Mouse (Mus musculus) MEL (cell line): ENCODE data around the gene Olfr1344. TPM values are rescaled to one million over a fixed set of nuclear protein-coding genes. Genes with fewer than 3 reads are reported as not detected.

Experiments used
- DNase-seq: peaks from one replicate; pipeline ENCODE4 v3.0.0; 2011; ENCODE audit warnings: low read depth, low spot score
- H3K27ac ChIP-seq: 2 replicates; pipeline ENCODE4 v1.5.1; 2012; ENCODE audit warnings: low read depth, mild to moderate bottlenecking, control low read depth, low read length, moderate library complexity; ENCODE audit not compliant: control insufficient read depth
- H3K27me3 ChIP-seq, 2 experiments: fragments of 150-350 bp in 1 of 2; sonication (generic) in 1 of 2; 2 replicates each; pipeline ENCODE4 v1.6.1; 2012; ENCODE audit warnings: low read length in 2 of 2, mild to moderate bottlenecking in 2 of 2, improper control_type of control experiment in 1 of 2, moderate library complexity in 1 of 2; ENCODE audit not compliant: insufficient read depth in 2 of 2, control insufficient read depth in 1 of 2
- H3K36me3 ChIP-seq, 2 experiments: 2 replicates each; pipeline ENCODE4 v1.6.1; 2012 to 2014; ENCODE audit warnings: low read length in 2 of 2, improper control_type of control experiment in 1 of 2, inconsistent platforms in 1 of 2, mild to moderate bottlenecking in 1 of 2; ENCODE audit not compliant: insufficient read depth in 2 of 2, control insufficient read depth in 1 of 2
- H3K4me1 ChIP-seq, 2 experiments: fragments of 150-350 bp in 1 of 2; sonication (generic) in 1 of 2; 2 replicates each; pipeline ENCODE4 v1.6.1; 2012; ENCODE audit warnings: low read length in 2 of 2, improper control_type of control experiment in 1 of 2, mild to moderate bottlenecking in 1 of 2; ENCODE audit not compliant: insufficient read depth in 2 of 2, control insufficient read depth in 1 of 2
- H3K4me3 ChIP-seq, 2 experiments: fragments of 150-350 bp in 1 of 2; sonication (generic) in 1 of 2; 2 replicates each; pipeline ENCODE4 v1.5.1; 2012; ENCODE audit warnings: low read depth in 2 of 2, low read length in 2 of 2, mild to moderate bottlenecking in 2 of 2, moderate library complexity in 2 of 2, control low read depth in 1 of 2, improper control_type of control experiment in 1 of 2; ENCODE audit not compliant: control insufficient read depth in 1 of 2, insufficient read depth in 1 of 2
- H3K79me2 ChIP-seq: 2 replicates; pipeline ENCODE4 v1.6.1; 2012; ENCODE audit warnings: mild to moderate bottlenecking, low read length, moderate library complexity; ENCODE audit not compliant: control insufficient read depth, poor library complexity, insufficient read depth
- H3K9ac ChIP-seq: 2 replicates; pipeline ENCODE4 v1.6.1; 2012; ENCODE audit warnings: low read depth, mild to moderate bottlenecking, control low read depth, low read length, moderate library complexity; ENCODE audit not compliant: control insufficient read depth, poor library complexity, severe bottlenecking
- H3K9me3 ChIP-seq: fragments of 150-350 bp; sonication (generic); replicated peaks from 2 replicates; pipeline ENCODE4 v1.6.1; 2012; ENCODE audit warnings: mild to moderate bottlenecking, low read length, improper control_type of control experiment, moderate library complexity; ENCODE audit not compliant: insufficient read depth
- CHD2 ChIP-seq: IDR thresholded peaks from 2 replicates; pipeline ENCODE4 v1.6.1; 2011; ENCODE audit warnings: low read length, improper control_type of control experiment
- CTCF ChIP-seq, 3 experiments: IDR thresholded peaks in 2 of 3; conservative IDR thresholded peaks in 1 of 3; 2 replicates each; pipeline ENCODE4 v1.5.1; 2011 to 2012; ENCODE audit warnings: low read length in 3 of 3, low read depth in 2 of 3, mild to moderate bottlenecking in 2 of 3, improper control_type of control experiment in 1 of 3, inconsistent platforms in 1 of 3, mixed read lengths in 1 of 3, moderate library complexity in 1 of 3; ENCODE audit not compliant: control insufficient read depth in 1 of 3, insufficient read depth in 1 of 3, poor library complexity in 1 of 3, severe bottlenecking in 1 of 3
- ETS1 ChIP-seq: IDR thresholded peaks from 2 replicates; pipeline ENCODE4 v1.6.1; 2012; ENCODE audit warnings: low read depth, mild to moderate bottlenecking, inconsistent platforms, low read length, improper control_type of control experiment, moderate library complexity
- GABPA ChIP-seq: IDR thresholded peaks from 2 replicates; pipeline ENCODE4 v1.6.1; 2012; ENCODE audit warnings: low read depth, mild to moderate bottlenecking, inconsistent platforms, low read length, improper control_type of control experiment, moderate library complexity
- HCFC1 ChIP-seq: IDR thresholded peaks from 2 replicates; pipeline ENCODE4 v1.6.1; 2012; ENCODE audit warnings: low read depth, mild to moderate bottlenecking, inconsistent platforms, low read length, improper control_type of control experiment, moderate library complexity
- MXI1 ChIP-seq: IDR thresholded peaks from 2 replicates; pipeline ENCODE4 v1.6.1; 2011; ENCODE audit warnings: mild to moderate bottlenecking, low read depth, low read length, improper control_type of control experiment
- POLR2AphosphoS5 ChIP-seq: IDR thresholded peaks from 2 replicates; pipeline ENCODE4 v1.6.1; 2012; ENCODE audit warnings: low read depth, borderline replicate concordance, mild to moderate bottlenecking, inconsistent platforms, low read length, moderate library complexity, mixed read lengths
- TAL1 ChIP-seq: IDR thresholded peaks from 2 replicates; pipeline ENCODE4 v1.6.1; 2012; ENCODE audit warnings: mild to moderate bottlenecking, inconsistent platforms, low read length, moderate library complexity, mixed read lengths
- TCF12 ChIP-seq: IDR thresholded peaks from 2 replicates; pipeline ENCODE4 v1.6.1; 2014; ENCODE audit warnings: low read depth, mild to moderate bottlenecking, inconsistent platforms, low read length, improper control_type of control experiment, moderate library complexity
- USF2 ChIP-seq, 2 experiments: IDR thresholded peaks; 2 replicates each; pipeline ENCODE4 v1.6.1; 2011 to 2012; ENCODE audit warnings: improper control_type of control experiment in 2 of 2, low read length in 2 of 2, borderline replicate concordance in 1 of 2, inconsistent platforms in 1 of 2, low read depth in 1 of 2, mild to moderate bottlenecking in 1 of 2; ENCODE audit not compliant: insufficient read depth in 1 of 2
- ZKSCAN1 ChIP-seq: IDR thresholded peaks from 2 replicates; pipeline ENCODE4 v1.6.1; 2012; ENCODE audit warnings: low read depth, mild to moderate bottlenecking, inconsistent platforms, low read length, improper control_type of control experiment, moderate library complexity
- ZMIZ1 ChIP-seq: IDR thresholded peaks from 2 replicates; pipeline ENCODE4 v1.6.1; 2012; ENCODE audit warnings: low read depth, mild to moderate bottlenecking, inconsistent platforms, low read length, improper control_type of control experiment, moderate library complexity
- polyA plus RNA-seq, 2 experiments: library from polyadenylated mRNA; stranded (reverse) in 1 of 2; unstranded in 1 of 2; fragments of >175 nt in 1 of 2; fragments of >200 nt in 1 of 2; gene quantifications; 2 replicates each; pipeline versions ENCODE4 v1.2.1 to v1.2.4; 2012; ENCODE audit warnings: low replicate concordance in 2 of 2, low read depth in 1 of 2; ENCODE audit not compliant: insufficient read length in 2 of 2, insufficient read depth in 1 of 2, missing spikeins in 1 of 2
- total RNA-seq: library from RNA; depleted of rRNA; stranded (reverse); fragments of 300-350 nt; gene quantifications from 2 replicates; pipeline ENCODE4 v1.2.3, GENCODE M21; 2012

Gene Olfr1344
- total and polyA plus RNA-seq, 3 experiments = not detected

DNA sequence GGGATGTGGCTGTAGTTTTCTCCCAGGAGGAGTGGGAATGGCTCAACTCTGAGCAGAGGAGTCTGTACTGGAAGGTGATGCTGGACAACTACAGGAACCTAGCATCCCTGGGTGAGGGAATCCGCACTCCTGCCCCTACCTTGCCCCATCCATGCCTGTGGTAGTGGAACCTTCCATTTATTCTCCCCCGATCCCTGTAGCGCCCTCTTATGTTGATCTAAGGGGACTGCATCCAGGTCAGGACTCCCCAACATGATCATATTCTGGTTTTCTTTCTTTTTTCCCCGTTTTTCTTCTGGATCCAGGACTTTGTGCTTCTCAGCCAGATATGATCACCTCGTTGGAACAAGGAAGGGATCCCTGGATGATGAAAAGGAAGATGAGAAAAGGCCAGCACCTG, 49.0 kb upstream of the Olfr1344 start:
- no peak overlapping the region for H3K4me3 ChIP-seq
- no peaks in the 10 kb centered on the region for H3K79me2 ChIP-seq
- H3K9me3 ChIP-seq = no peaks in the 10 kb centered on the region
- DNase-seq = no peak
- TF ChIP-seq CTCF (IDR thresholded peaks at IDR 0.05 in 2 of 3, conservative IDR thresholded peaks at IDR 0.05 in 1 of 3; ENCODE audit: control insufficient read depth in 1 of 3, insufficient read depth in 1 of 3, low read depth in 2 of 3, low read length in 3 of 3, poor library complexity in 1 of 3, severe bottlenecking in 1 of 3) = peak in 1 of 3 experiments; percentile 44; a peak in 3 of 6 replicates
- TF ChIP-seq ZMIZ1 = no peak
- no peak overlapping the region for H3K27ac ChIP-seq
- H3K36me3 ChIP-seq = no peaks in the 10 kb centered on the region; a peak in 1 of 4 replicates
- H3K4me1 ChIP-seq = no peaks in the 10 kb centered on the region
- no peaks in the 10 kb centered on the region for H3K27me3 ChIP-seq
- no peak overlapping the region for H3K9ac ChIP-seq

DNA sequence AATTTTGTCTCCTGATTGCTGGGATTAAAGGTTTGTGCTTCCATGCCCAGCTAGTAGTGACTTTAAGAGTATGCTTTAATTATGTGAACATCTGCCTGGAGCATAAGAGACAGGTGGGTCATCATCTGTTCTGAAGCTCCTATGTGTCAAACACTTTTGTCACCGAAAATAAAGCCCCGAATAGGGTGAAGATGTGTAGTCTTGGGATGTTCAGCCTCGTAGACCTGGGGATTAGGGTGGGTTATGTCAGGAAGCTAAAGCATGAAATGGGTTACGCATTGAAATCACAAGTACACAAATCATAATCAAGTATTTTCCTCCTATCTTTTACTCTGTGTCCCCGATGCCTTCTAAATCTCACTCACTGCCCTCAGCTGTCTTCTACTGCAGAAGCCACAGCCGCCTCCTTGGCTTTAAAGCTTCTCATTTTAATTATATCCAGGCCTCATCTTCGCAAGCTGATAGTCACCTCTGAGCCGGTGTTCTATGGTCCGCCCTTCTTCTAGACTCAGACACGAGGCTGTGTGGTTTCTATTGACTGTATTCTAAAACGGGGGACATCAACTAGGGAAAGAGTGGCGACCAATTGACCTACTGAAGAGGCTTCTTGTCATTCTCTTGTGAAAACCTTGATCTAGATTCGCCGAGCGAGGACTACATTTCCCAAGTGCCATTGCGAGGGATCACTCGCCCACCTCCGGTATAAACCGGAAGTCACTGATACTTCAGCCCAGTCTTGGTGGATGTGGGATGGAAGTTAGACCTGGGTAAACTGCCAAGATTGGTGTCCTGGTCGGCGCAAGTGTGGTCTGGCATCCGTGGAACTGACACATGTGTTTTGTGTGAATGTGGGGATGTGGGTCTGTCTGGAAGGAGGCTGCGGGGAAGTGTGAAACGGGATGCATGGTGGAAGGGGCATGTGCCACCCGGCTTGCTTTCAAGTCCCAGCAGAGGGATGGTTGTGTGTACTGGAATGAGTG, 40.2 kb upstream of the Olfr1344 start, which contains the start of gene Smim17:
TSS of gene Smim17 (plus strand) at position 720 of the 980 bp plus-strand sequence.
- H3K9me3 ChIP-seq = no peaks in the 10 kb centered on the region
- no peaks in the 10 kb centered on the region for H3K36me3 ChIP-seq
- no peaks in the 10 kb centered on the region for H3K79me2 ChIP-seq
- TF ChIP-seq HCFC1 (no peak), CHD2 (no peak), TCF12 (no peak), ZKSCAN1 (no peak), TAL1 (no peak), MXI1 (no peak), POLR2AphosphoS5 (no peak), GABPA (no peak), ZMIZ1 (no peak), ETS1 (no peak), USF2 (IDR thresholded peaks at IDR 0.05; ENCODE audit: borderline replicate concordance in 1 of 2, insufficient read depth in 1 of 2, low read depth in 1 of 2, low read length in 2 of 2) (no peak)
- TF ChIP-seq, all 39 proteins: peak for 0
- H3K27me3 ChIP-seq = no peaks in the 10 kb centered on the region
- H3K9ac ChIP-seq = no peak within 1 kb of the TSS
- no peak for DNase-seq
- no peaks in the 10 kb centered on the region for H3K4me1 ChIP-seq
- H3K4me3 ChIP-seq = no peak within 1 kb of the TSS
- H3K27ac ChIP-seq = no peak within 1 kb of the TSS
